Mouse (Mus musculus) cerebellum, postnatal 4 days (tissue): Measurements from ENCODE around the gene Ehhadh.
"Not testable (repeated sequence)": the region's sequence is repeated elsewhere in the genome, so short reads cannot be mapped to it uniquely, and the experiment has no call there.

Experiments
- DNase-seq, 2 experiments: peaks; one replicate each; pipeline ENCODE4 v3.0.0; 2022; ENCODE audit warnings: low spot score in 2 of 2, mixed read lengths in 1 of 2

Gene Ehhadh

GRCm38 (mm10) chr16:21794697-21795045 is 7.1 kb upstream of the Ehhadh start:
- DNase-seq: no peak

- DNase-seq: peak; percentile 78 to 93
These were observed 6.5 kb upstream of the Ehhadh start, which contains the start of gene Map3k13 for GRCm38 (mm10) chr16:21793875-21794696. TSS of gene Map3k13 (plus strand) at chr16:21794346.

GRCm38 (mm10) chr16:21793080-21793810 is 5.6 kb upstream of the Ehhadh start:
- not testable (repeated sequence) for DNase-seq

GRCm38 (mm10) chr16:21791779-21792178 is 4.2 kb upstream of the Ehhadh start:
- DNase-seq: no peak

- no peak for DNase-seq
These were observed 2.9 kb upstream of the Ehhadh start for GRCm38 (mm10) chr16:21790469-21790868.

- no peak for DNase-seq
These were observed 1.6 kb upstream of the Ehhadh start for GRCm38 (mm10) chr16:21789180-21789579.

- no peak for DNase-seq
These were observed 974 bp upstream of the Ehhadh start for GRCm38 (mm10) chr16:21788581-21788980.

- DNase-seq: no peak
These were observed 1.3 kb downstream of the Ehhadh start for GRCm38 (mm10) chr16:21786317-21786716.

GRCm38 (mm10) chr16:21785000-21785399 is 2.6 kb downstream of the Ehhadh start:
- no peak for DNase-seq

GRCm38 (mm10) chr16:21782807-21783206 is 4.8 kb downstream of the Ehhadh start:
- no peak for DNase-seq

GRCm38 (mm10) chr16:21781895-21782294 is 5.7 kb downstream of the Ehhadh start:
- DNase-seq: no peak

GRCm38 (mm10) chr16:21781277-21781676 is 6.3 kb downstream of the Ehhadh start:
- no peak for DNase-seq

- no peak for DNase-seq
These were observed 8.5 kb downstream of the Ehhadh start for GRCm38 (mm10) chr16:21779149-21779548.

GRCm38 (mm10) chr16:21778293-21778866 is 9.2 kb downstream of the Ehhadh start:
- DNase-seq: no peak

GRCm38 (mm10) chr16:21774725-21775124 is 12.9 kb downstream of the Ehhadh start:
- DNase-seq: no peak

- DNase-seq: no peak
These were observed 17.9 kb downstream of the Ehhadh start for GRCm38 (mm10) chr16:21769667-21770066.

- no peak for DNase-seq
These were observed 19.4 kb downstream of the Ehhadh start for GRCm38 (mm10) chr16:21768255-21768654.

- no peak for DNase-seq
These were observed 29.2 kb downstream of the Ehhadh start for GRCm38 (mm10) chr16:21758447-21758846.

GRCm38 (mm10) chr16:21743401-21743800 is 44.2 kb downstream of the Ehhadh start:
- DNase-seq: no peak

GRCm38 (mm10) chr16:21742898-21743297 is 44.7 kb downstream of the Ehhadh start:
- DNase-seq: no peak

- DNase-seq: no peak
These were observed 45.3 kb downstream of the Ehhadh start for GRCm38 (mm10) chr16:21742191-21742870.

- no peak for DNase-seq
These were observed 46.1 kb downstream of the Ehhadh start for GRCm38 (mm10) chr16:21741542-21741941.
